Mouse (Mus musculus) hematopoietic stem cell, adult 5-6 weeks (primary cell): ENCODE data around the gene Pex13. TPM values are rescaled to one million over a fixed set of nuclear protein-coding genes. Genes with fewer than 3 reads are reported as not detected.

Experiments
- ATAC-seq, 2 experiments: fragments of 125-278 bp in 1 of 2; replicated peaks in 1 of 2; 2 replicates each; pipeline ENCODE4 v1.8.0; 2016 to 2017; ENCODE audit warnings: inconsistent platforms in 2 of 2, mild to moderate bottlenecking in 2 of 2, moderate number of reproducible peaks in 2 of 2, low read depth in 1 of 2, moderate TSS enrichment in 1 of 2; ENCODE audit not compliant: low FRiP score in 2 of 2, poor library complexity in 2 of 2, severe bottlenecking in 2 of 2, insufficient read depth in 1 of 2, low TSS enrichment in 1 of 2
- total RNA-seq: library from RNA; stranded (forward); fragments of 172-1452, 232-1000 nt; gene quantifications from 2 replicates; pipeline ENCODE4 v1.2.3, GENCODE M21; 2017

Gene Pex13
- 18.6 and 25.7 TPM in 2 replicates for total RNA-seq

- peak; percentile 92 to 97 for ATAC-seq
These were observed at the start of gene Pex13 for GRCm38 (mm10) chr11:23665798-23666501. Gene Pex13, minus strand, starts transcription at chr11:23665959.

- ATAC-seq: no peak
These were observed 46.5 kb upstream of the Pex13 start for GRCm38 (mm10) chr11:23712299-23712698.

- ATAC-seq: no peak
These were observed 39.0 kb upstream of the Pex13 start for GRCm38 (mm10) chr11:23704604-23705294.

GRCm38 (mm10) chr11:23701831-23702230 lies 36.1 kb upstream of the Pex13 start:
- no peak for ATAC-seq

GRCm38 (mm10) chr11:23699414-23700095 lies 33.8 kb upstream of the Pex13 start:
- peak in 1 of 2 experiments; percentile 39; a peak in 2 of 4 replicates for ATAC-seq

- ATAC-seq: no peak
These were observed 32.8 kb upstream of the Pex13 start for GRCm38 (mm10) chr11:23698526-23698925.

GRCm38 (mm10) chr11:23695847-23696246 lies 30.1 kb upstream of the Pex13 start:
- ATAC-seq: no peak

- ATAC-seq: no peak
These were observed 27.5 kb upstream of the Pex13 start for GRCm38 (mm10) chr11:23693286-23693685.

GRCm38 (mm10) chr11:23688060-23688459 lies 22.3 kb upstream of the Pex13 start:
- ATAC-seq: no peak

- no peak for ATAC-seq
These were observed 20.9 kb upstream of the Pex13 start for GRCm38 (mm10) chr11:23686671-23687070.

GRCm38 (mm10) chr11:23682561-23682960 lies 16.8 kb upstream of the Pex13 start:
- no peak for ATAC-seq

- no peak for ATAC-seq
These were observed 14.7 kb upstream of the Pex13 start for GRCm38 (mm10) chr11:23680435-23680950.

GRCm38 (mm10) chr11:23679044-23679642 lies 13.4 kb upstream of the Pex13 start:
- peak; percentile 76 to 88 for ATAC-seq

GRCm38 (mm10) chr11:23676100-23676499 lies 10.3 kb upstream of the Pex13 start:
- no peak for ATAC-seq

- no peak for ATAC-seq
These were observed 6.5 kb upstream of the Pex13 start for GRCm38 (mm10) chr11:23672256-23672749.

GRCm38 (mm10) chr11:23667128-23667527 lies 1.4 kb upstream of the Pex13 start:
- ATAC-seq: no peak

- ATAC-seq: no peak; a peak in 1 of 4 replicates
These were observed 767 bp upstream of the Pex13 start for GRCm38 (mm10) chr11:23666526-23666925.
